Mouse (Mus musculus): ENCODE data around the gene Wdr48.

DNA sequence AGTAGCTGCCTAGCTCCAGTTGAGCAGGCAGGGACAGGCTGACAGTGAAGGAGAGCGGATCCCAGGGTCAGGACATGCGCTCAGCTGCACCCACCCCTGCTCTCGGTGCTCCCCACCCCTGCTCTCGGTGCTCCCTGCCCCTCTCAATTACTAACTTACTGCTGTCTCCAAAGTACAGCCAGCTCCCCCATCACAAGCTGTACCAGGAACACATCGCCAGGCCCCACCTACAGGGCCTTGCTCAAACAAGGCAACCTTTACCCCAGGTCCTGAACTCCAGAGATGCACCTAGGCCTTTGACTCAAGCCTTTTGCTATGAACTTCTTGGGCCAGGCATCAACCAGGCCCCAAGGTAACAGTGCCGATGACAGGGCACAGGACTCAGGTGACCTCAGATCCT, 39.0 kb downstream of the Wdr48 start:
- TF ChIP-seq CTCF (IDR thresholded peaks at IDR 0.05) (no peak), POLR2A (IDR thresholded peaks at IDR 0.05; ENCODE audit: insufficient read depth, low read depth, low read length) (no peak), EP300 (IDR thresholded peaks at IDR 0.05; ENCODE audit: insufficient read depth, low read depth, low read length) (no peak)
